Mouse (Mus musculus): ENCODE results near the gene Nav2.

DNA sequence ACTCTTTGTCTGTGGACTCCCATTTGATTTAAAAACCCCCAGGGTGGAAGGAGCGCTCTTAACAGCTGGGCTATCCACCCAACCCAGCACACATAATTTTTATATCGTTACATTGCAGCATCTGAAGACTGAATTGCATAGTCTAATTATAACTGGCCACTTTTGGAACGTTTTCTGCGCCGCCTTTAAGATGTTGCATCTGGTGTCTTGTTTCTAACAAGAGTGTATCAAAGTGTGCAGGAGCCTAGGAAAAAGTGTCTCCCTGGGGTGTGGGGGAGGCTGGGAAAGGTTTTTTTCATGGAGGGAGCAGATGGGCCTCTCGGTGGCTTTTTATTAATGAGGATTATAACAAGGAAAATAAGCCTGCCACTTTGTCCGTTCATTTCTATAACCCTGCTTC is 661.1 kb downstream of the Nav2 start:
- TF ChIP-seq TBP (IDR thresholded peaks at IDR 0.05; ENCODE audit: low read depth, low read length) (no peak), MAFK (IDR thresholded peaks at IDR 0.05; ENCODE audit: borderline replicate concordance, low read depth, low read length) (no peak), UBTF (IDR thresholded peaks at IDR 0.05; ENCODE audit: borderline replicate concordance, insufficient read depth, low read depth, low read length) (no peak), CTCF (IDR thresholded peaks at IDR 0.05 in 2 of 3, conservative IDR thresholded peaks at IDR 0.05 in 1 of 3; ENCODE audit: control insufficient read depth in 1 of 3, insufficient read depth in 1 of 3, low read depth in 2 of 3, low read length in 3 of 3, poor library complexity in 1 of 3, severe bottlenecking in 1 of 3) (no peak), MAZ (IDR thresholded peaks at IDR 0.05; ENCODE audit: low read depth, low read length) (no peak), ZMIZ1 (IDR thresholded peaks at IDR 0.05; ENCODE audit: low read depth, low read length) (no peak)

Measured in MEL (cell line).